Mouse (Mus musculus): ENCODE measurements around the gene Dlx2.

GRCm38 (mm10) chr2:71545401-71545881 is 1.1 kb downstream of the Dlx2 start:
- TF ChIP-seq CTCF (IDR thresholded peaks at IDR 0.05; ENCODE audit: low read depth): no peak
- no peak for TF ChIP-seq EP300 (IDR thresholded peaks at IDR 0.05; ENCODE audit: low read depth)
